Mouse (Mus musculus): ENCODE results near the gene Rsph14.

DNA sequence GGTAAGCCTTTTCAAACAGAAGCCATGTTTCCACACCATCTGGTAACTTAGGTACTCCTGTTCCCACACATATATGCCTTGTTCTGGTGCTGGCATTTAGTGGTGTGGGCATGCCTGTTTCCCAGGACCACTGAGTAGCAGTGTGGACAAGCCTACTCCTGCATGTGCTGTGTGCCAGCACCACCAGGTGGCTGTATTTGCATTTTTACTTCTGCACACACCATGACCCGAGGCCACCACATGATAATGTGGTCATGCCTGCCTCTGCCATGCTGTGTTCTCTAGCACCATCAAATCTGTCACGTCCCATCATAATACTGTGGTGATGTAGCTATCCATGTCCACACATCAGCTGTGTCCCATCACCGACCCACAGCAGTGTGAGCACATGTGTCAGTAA, 93.1 kb downstream of the Rsph14 start:
- TF ChIP-seq ZC3H11A (IDR thresholded peaks at IDR 0.05; ENCODE audit: borderline replicate concordance, low read depth, low read length) (no peak), ZNF384 (IDR thresholded peaks at IDR 0.05; ENCODE audit: low read depth, low read length) (no peak), CHD2 (IDR thresholded peaks at IDR 0.05; ENCODE audit: low read depth, low read length) (no peak), HCFC1 (IDR thresholded peaks at IDR 0.05; ENCODE audit: borderline replicate concordance, insufficient read depth, low read length) (no peak), MAFK (IDR thresholded peaks at IDR 0.05; ENCODE audit: insufficient read depth, low read depth, low read length) (no peak)
